Mouse (Mus musculus) forebrain, embryonic 11.5 days (tissue): ENCODE data around the gene Tmem266. TPM values are rescaled to one million over a fixed set of nuclear protein-coding genes. Genes with fewer than 3 reads are reported as not detected.

Experiments
- ATAC-seq: fragments of 200-750 bp; cut with Nextera tagmentation; replicated peaks from 2 replicates; pipeline ENCODE4 v1.8.0; 2017; ENCODE audit warnings: moderate TSS enrichment; ENCODE audit not compliant: low FRiP score
- DNase-seq: peaks from one replicate; pipeline ENCODE4 v3.0.0-alpha.2; 2017; ENCODE audit warnings: low spot score
- H3K27ac ChIP-seq: fragments of 300-500 bp; sonication (generic); 2 replicates; pipeline ENCODE4 v1.5.1; 2014; ENCODE audit warnings: low read depth, low read length
- H3K27me3 ChIP-seq: fragments of 300-500 bp; sonication (generic); 2 replicates; pipeline ENCODE4 v1.6.1; 2014; ENCODE audit warnings: mild to moderate bottlenecking, low read length, mixed read lengths; ENCODE audit not compliant: control insufficient read depth, insufficient read depth
- H3K36me3 ChIP-seq: fragments of 300-500 bp; sonication (generic); 2 replicates; pipeline ENCODE4 v1.6.1; 2014; ENCODE audit warnings: mild to moderate bottlenecking, low read length, moderate library complexity, mixed read lengths; ENCODE audit not compliant: control insufficient read depth, insufficient read depth
- H3K4me1 ChIP-seq: fragments of 300-500 bp; sonication (generic); replicated peaks from 2 replicates; pipeline ENCODE4 v1.6.1; 2014; ENCODE audit warnings: low read length, mixed read lengths; ENCODE audit not compliant: control insufficient read depth, insufficient read depth
- H3K4me2 ChIP-seq: fragments of 300-500 bp; sonication (generic); 2 replicates; pipeline ENCODE4 v1.6.1; 2014; ENCODE audit warnings: low read depth, mild to moderate bottlenecking, low read length, moderate library complexity, mixed read lengths; ENCODE audit not compliant: severe bottlenecking
- H3K4me3 ChIP-seq: fragments of 300-500 bp; sonication (generic); 2 replicates; pipeline ENCODE4 v1.5.1; 2014; ENCODE audit warnings: low read depth, low read length
- H3K9ac ChIP-seq: fragments of 300-500 bp; sonication (generic); 2 replicates; pipeline ENCODE4 v1.6.1; 2014; ENCODE audit warnings: low read length
- H3K9me3 ChIP-seq: fragments of 300-500 bp; sonication (generic); 2 replicates; pipeline ENCODE4 v1.6.1; 2016; ENCODE audit warnings: low read length, mixed read lengths; ENCODE audit not compliant: control insufficient read depth
- WGBS: fragments of 180-500 bp; shearing (Covaris S2); extraction: QIAGEN DNeasy Blood & Tissue Kit; methylation state at CpG from one replicate; pipeline ENCODE4 v1.1.7; 2014; 5-methylcytosine and 5-hydroxymethylcytosine counted together
- polyA plus RNA-seq: library from polyadenylated mRNA; unstranded; fragments of >200 nt; fragmentation: Nextera tagmentation; extraction: Ambion mirVana; gene quantifications from 2 replicates; pipeline ENCODE4 v1.2.1, GENCODE M21; 2014

The Tmem266 gene
- polyA plus RNA-seq, 1 experiment from 2014 or later: not detected

- WGBS: 89% methylated on average over 3 of the region's 3 CpGs
- ATAC-seq: no peak
- no peak overlapping the region for H3K4me3 ChIP-seq
These were observed 95.1 kb downstream of the Tmem266 start for GRCm38 (mm10) chr9:55421786-55422185.

DNA sequence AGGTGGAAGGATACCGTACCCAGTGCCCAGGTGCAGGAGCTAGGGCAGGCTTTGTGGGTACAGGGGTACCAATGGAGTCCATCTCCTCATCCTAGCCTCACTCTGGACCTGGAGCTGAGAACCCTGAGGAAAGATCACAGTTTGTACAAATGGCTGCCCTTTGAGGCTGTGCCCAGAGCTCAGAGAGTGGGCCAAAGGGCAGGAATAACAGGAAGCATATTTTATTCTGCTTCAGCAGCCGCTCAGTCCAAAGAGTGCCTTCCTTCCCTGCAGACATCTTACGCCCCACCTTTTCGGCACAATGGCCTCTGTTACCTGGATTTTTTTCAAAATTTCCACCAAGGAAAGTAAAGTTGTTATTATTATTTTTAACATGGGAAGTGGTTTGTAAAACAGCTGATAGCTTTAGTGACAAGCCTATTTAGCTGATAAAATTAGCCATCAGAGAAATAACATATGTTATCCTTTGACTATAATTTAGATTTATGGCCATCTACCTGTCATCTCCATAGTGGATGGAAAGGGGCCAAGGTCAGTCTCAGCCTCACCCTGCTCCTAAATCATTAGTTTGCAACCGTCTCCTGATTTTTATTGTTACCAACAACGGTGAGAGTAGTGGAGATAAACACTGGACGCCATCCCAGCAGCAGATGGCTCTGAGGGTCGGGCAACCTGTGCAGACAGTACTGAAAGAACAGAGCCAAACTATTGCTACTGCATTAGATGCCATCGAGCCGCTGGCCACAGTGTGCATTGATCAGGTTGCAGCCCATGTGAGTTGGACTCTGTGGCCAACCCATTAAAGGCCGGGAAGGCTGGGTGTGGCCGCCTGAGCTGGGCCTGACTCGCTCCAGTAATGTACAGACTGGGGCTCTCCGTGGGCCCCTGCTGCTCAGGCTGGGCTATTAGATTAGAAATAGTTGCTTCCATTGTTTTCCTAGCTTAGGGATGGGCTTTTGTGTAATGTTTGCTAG is 97.0 kb downstream of the Tmem266 start:
- Histone ChIP-seq H3K4me2 (no peak overlapping the region), H3K9me3 (0 out of 2 replicates have a peak, but pooled peaks cover 3% of the 10 kb centered on the region), H3K27me3 (no peaks in the 10 kb centered on the region), H3K27ac (no peak overlapping the region), H3K4me3 (no peak overlapping the region), H3K4me1 (no peaks in the 10 kb centered on the region), H3K36me3 (no peaks in the 10 kb centered on the region), H3K9ac (no peak overlapping the region)
- 73% methylated on average over 14 of the region's 14 CpGs for WGBS
- ATAC-seq (no peak), DNase-seq (no peak)

More at GRCm38 (mm10) chr9:55421786-55422185, 95.1 kb downstream of the Tmem266 start:
- no peak for DNase-seq
- no peak overlapping the region for H3K4me2 ChIP-seq
- no peaks in the 10 kb centered on the region for H3K27me3 ChIP-seq
- no peaks in the 10 kb centered on the region for H3K36me3 ChIP-seq
- H3K9ac ChIP-seq: no peak overlapping the region
- H3K27ac ChIP-seq: no peak overlapping the region
- 0 out of 2 replicates have a peak, but pooled peaks cover 3% of the 10 kb centered on the region for H3K9me3 ChIP-seq
- H3K4me1 ChIP-seq: no peaks in the 10 kb centered on the region

DNA sequence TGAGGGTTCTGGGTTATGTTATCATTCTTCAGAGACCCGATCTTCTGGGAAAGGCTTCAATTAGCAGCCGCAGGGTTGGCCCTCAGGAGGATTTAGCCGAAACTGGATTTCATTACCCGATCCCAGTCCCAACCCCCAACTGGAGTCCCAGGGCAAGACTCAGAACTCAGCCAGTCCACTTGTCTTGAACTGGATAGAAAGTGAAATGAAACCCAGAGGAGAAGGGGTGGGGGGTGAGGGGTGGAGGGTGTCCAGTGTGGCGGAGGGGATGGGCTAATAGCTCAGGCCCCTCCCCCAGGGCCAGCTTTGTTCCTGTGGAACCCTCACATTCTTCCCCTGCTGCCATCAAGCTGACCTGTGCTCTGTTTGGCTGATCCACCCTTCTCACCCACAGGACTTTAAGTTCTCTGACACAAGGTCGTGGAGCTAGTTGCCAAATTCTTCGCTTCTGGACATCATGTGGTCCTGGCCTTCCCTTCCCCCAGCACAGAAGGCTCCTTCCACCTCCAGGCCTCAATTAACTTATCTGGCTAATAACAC is 98.6 kb downstream of the Tmem266 start:
- WGBS: 63% methylated on average over 7 of the region's 7 CpGs
- no peaks in the 10 kb centered on the region for H3K4me1 ChIP-seq
- H3K27ac ChIP-seq: no peak overlapping the region
- H3K4me2 ChIP-seq: no peak overlapping the region
- no peak overlapping the region for H3K9ac ChIP-seq
- DNase-seq (no peak), ATAC-seq (no peak)
- H3K36me3 ChIP-seq: no peaks in the 10 kb centered on the region
- 0 out of 2 replicates have a peak, but pooled peaks cover 3% of the 10 kb centered on the region for H3K9me3 ChIP-seq
- H3K4me3 ChIP-seq: no peak overlapping the region
- H3K27me3 ChIP-seq: no peaks in the 10 kb centered on the region; the same call in 1 of the 2 replicates

DNA sequence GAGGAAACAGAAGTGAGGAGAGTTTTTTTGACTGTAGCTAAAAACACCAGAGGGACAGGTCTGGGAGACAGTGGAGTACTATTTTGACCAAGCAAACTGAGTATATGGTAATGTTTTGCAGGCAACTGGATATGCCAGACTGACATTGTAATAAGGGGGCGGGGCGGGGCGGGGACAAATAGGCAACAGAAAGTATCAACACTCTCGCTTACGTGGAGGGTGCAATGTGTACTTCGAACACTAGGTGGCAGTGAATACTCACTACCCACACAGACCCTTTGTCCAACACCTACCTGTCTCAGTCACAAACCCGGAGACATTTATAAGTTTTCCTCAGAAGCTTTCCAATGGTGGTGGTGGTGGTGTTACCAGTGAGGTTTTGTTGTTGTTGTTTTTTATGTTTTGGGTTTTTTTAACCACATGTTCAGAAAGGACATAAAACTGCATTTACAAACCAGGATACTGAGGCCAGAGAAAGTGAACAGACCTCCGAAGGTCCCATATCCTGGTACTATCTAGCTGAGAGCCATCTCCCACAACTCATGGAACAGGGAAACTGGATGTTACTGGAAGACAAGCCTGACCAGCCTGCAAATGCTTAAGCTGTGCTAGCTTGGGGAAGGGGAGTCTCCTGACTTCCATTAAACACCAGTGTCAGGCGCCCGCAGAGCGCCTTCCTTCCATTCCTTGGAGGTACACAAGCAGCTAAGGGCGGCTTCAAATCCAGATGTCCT is 102.7 kb downstream of the Tmem266 start:
- H3K9me3 ChIP-seq: no peaks in the 10 kb centered on the region
- H3K9ac ChIP-seq: no peak overlapping the region
- DNase-seq: peak; percentile 81
- no peak overlapping the region for H3K4me3 ChIP-seq
- WGBS: 30% methylated on average over 12 of the region's 12 CpGs
- H3K27ac ChIP-seq: no peak overlapping the region
- H3K4me1 ChIP-seq: no peaks in the 10 kb centered on the region
- no peaks in the 10 kb centered on the region for H3K36me3 ChIP-seq
- ATAC-seq: peak; percentile 82
- no peak overlapping the region for H3K4me2 ChIP-seq
- no peaks in the 10 kb centered on the region; the same call in 1 of the 2 replicates for H3K27me3 ChIP-seq

GRCm38 (mm10) chr9:55430133-55430532 is 103.4 kb downstream of the Tmem266 start:
- DNase-seq (no peak), ATAC-seq (0 out of 2 replicates have a peak, but pooled peaks have one; percentile 14)
- Histone ChIP-seq H3K4me3 (no peak overlapping the region), H3K9ac (0 out of 2 replicates have a peak overlapping the region, but pooled peaks have one; percentile 12), H3K27me3 (no peaks in the 10 kb centered on the region; the same call in 1 of the 2 replicates), H3K36me3 (no peaks in the 10 kb centered on the region), H3K27ac (no peak overlapping the region), H3K4me1 (no peaks in the 10 kb centered on the region), H3K9me3 (no peaks in the 10 kb centered on the region), H3K4me2 (no peak overlapping the region)
- 25% methylated on average over 20 of the region's 20 CpGs for WGBS

DNA sequence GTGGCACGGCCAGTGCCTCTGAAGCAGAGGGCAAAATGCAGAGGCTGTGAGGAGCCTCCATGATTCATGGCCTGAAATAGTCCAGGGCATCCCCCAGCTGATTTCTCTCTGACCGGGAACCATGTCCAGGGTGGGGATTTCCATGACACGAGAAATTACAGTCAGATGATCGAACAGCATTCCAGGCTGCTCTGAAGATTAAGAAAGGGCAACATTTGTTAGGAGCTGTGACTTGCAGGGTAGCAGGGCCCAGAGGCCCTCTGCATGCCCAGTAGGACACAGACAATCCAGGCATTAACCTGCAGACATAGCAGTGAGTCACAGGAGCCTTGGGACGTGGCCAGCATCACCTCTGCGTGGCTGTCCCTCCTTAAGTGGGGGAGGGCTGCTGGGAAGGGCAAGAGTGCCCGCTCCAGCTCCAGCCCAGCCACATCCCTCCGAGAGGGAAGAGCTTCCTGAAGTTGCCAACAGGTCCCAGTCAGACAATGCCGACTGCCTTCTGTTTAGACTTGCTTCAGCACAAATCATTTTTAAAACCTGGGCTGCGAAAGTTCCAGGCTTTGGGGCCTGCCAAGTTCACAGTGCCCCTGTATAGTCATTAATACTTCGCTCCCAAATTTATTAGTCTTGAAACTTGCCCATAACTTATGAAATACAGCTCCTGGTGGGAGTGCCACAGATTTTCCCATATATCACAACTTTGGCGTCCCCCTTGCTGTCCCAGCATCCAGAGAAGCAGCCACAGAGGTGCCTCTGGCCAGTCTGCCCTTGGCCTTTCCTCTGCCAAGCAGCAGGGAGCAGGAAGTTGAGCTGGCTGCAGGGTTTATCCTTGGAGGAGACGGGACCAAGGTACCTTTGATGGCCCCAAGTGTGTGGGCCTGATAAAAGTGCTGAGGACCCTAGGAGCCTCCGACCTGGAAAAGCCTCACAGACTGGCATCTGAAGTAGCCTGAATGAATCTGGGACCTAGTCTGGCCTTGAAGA is 105.9 kb downstream of the Tmem266 start:
- no peaks in the 10 kb centered on the region for H3K9me3 ChIP-seq
- no peaks in the 10 kb centered on the region; the same call in 1 of the 2 replicates for H3K27me3 ChIP-seq
- 77% methylated on average over 14 of the region's 14 CpGs for WGBS
- no peak overlapping the region for H3K27ac ChIP-seq
- H3K9ac ChIP-seq: no peak overlapping the region
- no peak overlapping the region for H3K4me2 ChIP-seq
- H3K4me3 ChIP-seq: no peak overlapping the region
- no peaks in the 10 kb centered on the region for H3K36me3 ChIP-seq
- ATAC-seq (no peak), DNase-seq (no peak)
- H3K4me1 ChIP-seq: no peaks in the 10 kb centered on the region

GRCm38 (mm10) chr9:55433875-55434274 is 107.2 kb downstream of the Tmem266 start:
- no peak for DNase-seq
- Histone ChIP-seq H3K27me3 (no peaks in the 10 kb centered on the region; the same call in 1 of the 2 replicates), H3K4me2 (no peak overlapping the region), H3K9me3 (no peaks in the 10 kb centered on the region), H3K4me3 (no peak overlapping the region), H3K4me1 (no peaks in the 10 kb centered on the region), H3K36me3 (no peaks in the 10 kb centered on the region), H3K9ac (no peak overlapping the region), H3K27ac (no peak overlapping the region)
- 87% methylated on average over 5 of the region's 5 CpGs for WGBS
- ATAC-seq: no peak
